Mouse (Mus musculus) spleen, embryonic (tissue): ENCODE data around the gene Cish.

ENCODE experiments used
- CTCF ChIA-PET: fragments of 350-600 bp; sonication (Branson Sonifier 250); formaldehyde crosslinking; loops from one replicate; lab custom pipeline; 2022; lab: Charles Lee

Gene Cish

GRCm38 (mm10) chr9:107277603-107278002 lies 18.2 kb upstream of the Cish start:
- CTCF ChIA-PET = no interaction called here

GRCm38 (mm10) chr9:107278126-107278525 lies 17.7 kb upstream of the Cish start:
- CTCF ChIA-PET = no interaction called here

- CTCF ChIA-PET = no interaction called here
Measured at GRCm38 (mm10) chr9:107278527-107279377, 17.1 kb upstream of the Cish start.

GRCm38 (mm10) chr9:107279378-107280321 lies 16.2 kb upstream of the Cish start:
- CTCF ChIA-PET = no interaction called here

GRCm38 (mm10) chr9:107280322-107281027 lies 15.4 kb upstream of the Cish start:
- CTCF ChIA-PET = no interaction called here

GRCm38 (mm10) chr9:107281241-107281987 lies 14.4 kb upstream of the Cish start:
- CTCF ChIA-PET = no interaction called here

GRCm38 (mm10) chr9:107282951-107283350 lies 12.9 kb upstream of the Cish start:
- CTCF ChIA-PET = no interaction called here

- CTCF ChIA-PET = no interaction called here
Measured at GRCm38 (mm10) chr9:107285009-107285408, 10.8 kb upstream of the Cish start.

GRCm38 (mm10) chr9:107287294-107287693 lies 8.5 kb upstream of the Cish start:
- CTCF ChIA-PET = interaction anchor here (0.9 kb wide), 1 partner anchor 51 kb away, joined by 3 read pairs; the partner anchor contains the start of gene Hemk1

GRCm38 (mm10) chr9:107288105-107288650 lies 7.6 kb upstream of the Cish start:
- CTCF ChIA-PET = interaction anchor here (0.9 to 1.2 kb wide), 2 partner anchors 19 to 47 kb away, joined by 3 read pairs; no protein-coding TSS in a partner anchor

- CTCF ChIA-PET = interaction anchor here (0.9 to 1.2 kb wide), 2 partner anchors 19 to 46 kb away, joined by 3 read pairs; no protein-coding TSS in a partner anchor
Measured at GRCm38 (mm10) chr9:107288711-107289110, 7.1 kb upstream of the Cish start.

- CTCF ChIA-PET = interaction anchor here (0.7 to 1.2 kb wide), 3 partner anchors 20 to 327 kb away, joined by 3 read pairs; no protein-coding TSS in a partner anchor
Measured at GRCm38 (mm10) chr9:107289211-107290076, 6.4 kb upstream of the Cish start, which contains the start of gene Mapkapk3. TSS of gene Mapkapk3 (minus strand) at chr9:107289877.

- CTCF ChIA-PET = interaction anchor here (0.6 to 1.3 kb wide), 3 partner anchors 45 to 387 kb away, joined by 3 to 8 read pairs (median 6); no protein-coding TSS in a partner anchor
Measured at GRCm38 (mm10) chr9:107290897-107291296, 4.9 kb upstream of the Cish start.

GRCm38 (mm10) chr9:107294249-107294648 lies 1.6 kb upstream of the Cish start:
- CTCF ChIA-PET = interaction anchor here (0.6 to 1.6 kb wide), 4 partner anchors 41 to 681 kb away, joined by 4 to 7 read pairs (median 5); no protein-coding TSS in a partner anchor

- CTCF ChIA-PET = interaction anchor here (1.2 to 1.4 kb wide), 3 partner anchors 39 to 60 kb away, joined by 4 to 7 read pairs (median 4); partner anchors contain the start of gene Hemk1
Measured at GRCm38 (mm10) chr9:107295616-107296015, 210 bp upstream of the Cish start.

GRCm38 (mm10) chr9:107296041-107296440 lies 215 bp downstream of the Cish start:
- CTCF ChIA-PET = interaction anchor here (1.2 to 1.4 kb wide), 3 partner anchors 39 to 60 kb away, joined by 4 to 7 read pairs (median 4); partner anchors contain the start of gene Hemk1

- CTCF ChIA-PET = interaction anchor here (0.9 to 1.4 kb wide), 4 partner anchors 12 to 59 kb away, joined by 4 to 7 read pairs (median 4); partner anchors contain the start of gene Hemk1
Measured at GRCm38 (mm10) chr9:107296501-107296965, 707 bp downstream of the Cish start.

GRCm38 (mm10) chr9:107297059-107297458 lies 1.2 kb downstream of the Cish start:
- CTCF ChIA-PET = interaction anchor here (0.9 kb wide), 1 partner anchor 11 kb away, joined by 4 read pairs; no protein-coding TSS in a partner anchor
